Mouse (Mus musculus) gastrocnemius, postnatal 25 days (tissue): ENCODE data around the gene Olfr837. TPM values are rescaled to one million over a fixed set of nuclear protein-coding genes. Genes with fewer than 3 reads are reported as not detected.
"Not testable (repeated sequence)": the region's sequence is repeated elsewhere in the genome, so short reads cannot be mapped to it uniquely, and the experiment has no call there.

Experiments
- DNase-seq: peaks from one replicate; pipeline ENCODE4 v3.0.0; 2022
- long read RNA-seq, 2 experiments: library from polyadenylated mRNA; stranded (forward); transcript quantifications; one replicate each; pipeline ENCODE4 v2.0.0; 2021
- total RNA-seq, 2 experiments: library from RNA; stranded (reverse); gene quantifications; 1 replicate in 1 of 2; 2 replicates in 1 of 2; pipeline ENCODE4 v1.2.3; 2021

Gene Olfr837
- total RNA-seq, result not detected
- long read RNA-seq, experiment 1, result 0 reads
- long read RNA-seq, experiment 2, result 0 reads

GRCm38 (mm10) chr9:19136017-19136416 is at the start of gene Olfr837:
Gene Olfr837, plus strand, starts transcription at chr9:19136317.
- no peak for DNase-seq

DNA sequence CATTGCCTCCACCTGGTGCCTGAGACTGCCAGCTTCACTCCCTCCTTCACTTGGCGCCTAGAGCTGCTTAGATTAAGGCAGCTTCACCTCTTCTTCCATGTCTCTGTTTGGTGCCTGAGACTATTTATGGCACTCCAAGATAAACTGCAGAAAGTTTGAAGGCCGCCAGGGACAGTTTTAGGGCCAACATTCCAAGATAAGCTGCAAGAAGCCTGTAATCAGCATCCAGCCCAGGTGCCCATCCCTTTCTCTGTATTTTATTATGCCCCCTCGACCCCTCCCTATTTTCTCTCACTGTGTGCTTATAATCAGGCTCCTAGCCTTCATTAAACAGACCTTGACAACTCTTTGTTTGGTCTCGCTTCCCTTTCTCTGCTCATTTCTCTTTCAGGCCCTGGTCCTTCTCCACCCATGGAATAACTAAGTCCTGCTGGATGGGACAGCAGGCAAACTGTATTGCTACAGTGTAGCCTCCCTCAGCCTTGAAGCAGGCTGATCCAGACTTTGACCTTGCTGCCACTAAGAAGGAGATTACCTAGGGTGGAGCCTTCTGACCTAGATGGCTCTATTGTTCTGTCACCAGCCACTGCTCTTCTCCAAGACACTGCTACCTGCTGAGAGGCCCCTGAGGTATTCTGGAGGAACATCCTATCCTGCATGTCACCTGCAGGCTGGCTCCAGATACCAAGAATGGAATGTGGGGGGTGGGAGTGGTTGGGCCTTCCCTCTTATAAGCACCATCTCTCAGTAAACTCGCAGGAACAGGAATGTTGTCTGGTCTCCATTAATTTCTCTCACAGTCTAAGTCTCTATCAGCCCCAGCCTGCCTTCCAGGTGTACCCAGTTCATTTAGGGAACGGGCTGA is 43.0 kb upstream of the Olfr837 start:
- DNase-seq, result not testable (repeated sequence)

- DNase-seq, result no peak
Measured at GRCm38 (mm10) chr9:19097286-19097685, 38.8 kb upstream of the Olfr837 start.

DNA sequence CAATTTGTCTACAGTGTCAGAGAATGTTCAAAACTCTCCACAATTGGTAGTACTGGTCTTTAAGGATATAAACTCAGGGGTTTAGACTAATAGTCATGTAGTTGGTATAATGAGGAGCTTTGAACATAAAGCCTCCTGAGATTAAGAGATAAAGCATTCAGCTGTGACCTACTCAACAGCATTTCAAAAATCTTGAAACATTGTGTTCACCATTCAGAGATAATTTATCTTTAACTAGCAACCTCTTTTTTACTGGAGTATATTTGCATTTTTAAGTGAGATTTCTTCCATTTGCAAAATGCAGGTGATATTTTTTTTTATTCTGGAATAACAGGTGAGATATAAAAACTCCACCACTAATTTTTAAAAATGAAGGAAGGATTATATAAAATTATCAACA is 16.0 kb upstream of the Olfr837 start, which contains the start of gene Olfr836:
Olfr836 (plus strand) TSS at position 301 of the 400 bp plus-strand sequence.
- no peak for DNase-seq

DNA sequence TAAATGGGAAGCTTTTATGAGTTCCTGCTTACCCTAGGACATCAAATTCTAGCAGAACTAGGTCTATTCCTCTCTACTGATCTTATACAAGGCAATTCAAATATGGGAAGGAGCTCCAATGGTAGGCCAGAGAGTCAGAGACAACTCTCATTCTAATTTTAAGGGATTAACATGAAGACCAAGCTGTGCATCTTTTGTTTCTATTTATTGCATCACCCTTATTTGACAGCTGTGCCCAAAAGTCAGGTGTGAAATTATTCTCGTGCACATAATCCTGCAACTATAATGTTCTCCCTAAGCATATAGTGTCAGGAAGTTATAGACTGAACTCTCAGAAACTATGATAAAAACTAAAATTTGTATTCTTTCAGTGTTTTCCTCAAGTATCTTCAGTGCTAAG is 41.1 kb downstream of the Olfr837 start, which contains the start of gene Olfr839-ps1:
Olfr839-ps1 (minus strand) TSS at position 101 of the 400 bp plus-strand sequence.
- no peak for DNase-seq

Other genes starting within 250 kb of the Olfr837 start
- gene Olfr832, start 199.2 kb upstream of the Olfr837 start, total RNA-seq, result not detected
- gene Olfr834, start 148.3 kb upstream of the Olfr837 start, total RNA-seq, result not detected
- not detected for gene Olfr835, start 103.6 kb upstream of the Olfr837 start, total RNA-seq
- gene Olfr836, start 15.9 kb upstream of the Olfr837 start, total RNA-seq, result not detected
- not detected for gene Olfr839-ps1, start 41.0 kb downstream of the Olfr837 start, total RNA-seq
- gene Olfr843, start 115.7 kb downstream of the Olfr837 start, total RNA-seq, result not detected
- not detected for gene Olfr844, start 180.0 kb downstream of the Olfr837 start, total RNA-seq
- gene Olfr845, start 200.1 kb downstream of the Olfr837 start, total RNA-seq, result not detected
- not detected for gene Olfr846, start 227.7 kb downstream of the Olfr837 start, total RNA-seq
- not detected for gene Olfr847, start 242.4 kb downstream of the Olfr837 start, total RNA-seq